Mouse (Mus musculus) mammary gland, adult 2 months (tissue): ENCODE measurements around the gene Tbc1d10b. TPM values are rescaled to one million over a fixed set of nuclear protein-coding genes. Genes with fewer than 3 reads are reported as not detected.

ENCODE experiments used
- polyA plus RNA-seq: library from polyadenylated mRNA; depleted of rRNA; stranded (reverse); fragments of >200 nt; gene quantifications from 2 replicates; pipeline ENCODE4 v1.2.3, GENCODE M21; 2012; ENCODE audit warnings: low replicate concordance; rRNA removed

The Tbc1d10b gene
- polyA plus RNA-seq, result 33.9 and 43.0 TPM in 2 replicates

DNA sequence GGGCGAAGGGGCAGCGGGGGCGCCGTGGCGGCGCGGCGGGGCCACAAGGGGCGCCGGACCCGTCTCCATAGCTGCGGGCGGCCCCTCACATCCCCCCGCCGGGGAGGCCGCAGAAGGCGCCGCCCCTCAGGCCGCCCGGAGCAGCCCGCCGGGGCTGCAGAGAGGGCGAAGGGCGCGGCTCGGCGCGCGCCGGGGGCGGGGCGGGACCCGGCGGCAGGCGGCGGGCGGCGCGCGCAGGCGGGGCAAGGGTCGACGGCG lies at the start of gene Tbc1d10b:
Gene Tbc1d10b (minus strand): TSS at position 174 of the 258 bp plus-strand sequence.

GRCm38 (mm10) chr7:127243870-127244657 lies 35.8 kb upstream of the Tbc1d10b start, which contains the start of gene Zfp771:
TSS of gene Zfp771 (plus strand) at chr7:127244274.

DNA sequence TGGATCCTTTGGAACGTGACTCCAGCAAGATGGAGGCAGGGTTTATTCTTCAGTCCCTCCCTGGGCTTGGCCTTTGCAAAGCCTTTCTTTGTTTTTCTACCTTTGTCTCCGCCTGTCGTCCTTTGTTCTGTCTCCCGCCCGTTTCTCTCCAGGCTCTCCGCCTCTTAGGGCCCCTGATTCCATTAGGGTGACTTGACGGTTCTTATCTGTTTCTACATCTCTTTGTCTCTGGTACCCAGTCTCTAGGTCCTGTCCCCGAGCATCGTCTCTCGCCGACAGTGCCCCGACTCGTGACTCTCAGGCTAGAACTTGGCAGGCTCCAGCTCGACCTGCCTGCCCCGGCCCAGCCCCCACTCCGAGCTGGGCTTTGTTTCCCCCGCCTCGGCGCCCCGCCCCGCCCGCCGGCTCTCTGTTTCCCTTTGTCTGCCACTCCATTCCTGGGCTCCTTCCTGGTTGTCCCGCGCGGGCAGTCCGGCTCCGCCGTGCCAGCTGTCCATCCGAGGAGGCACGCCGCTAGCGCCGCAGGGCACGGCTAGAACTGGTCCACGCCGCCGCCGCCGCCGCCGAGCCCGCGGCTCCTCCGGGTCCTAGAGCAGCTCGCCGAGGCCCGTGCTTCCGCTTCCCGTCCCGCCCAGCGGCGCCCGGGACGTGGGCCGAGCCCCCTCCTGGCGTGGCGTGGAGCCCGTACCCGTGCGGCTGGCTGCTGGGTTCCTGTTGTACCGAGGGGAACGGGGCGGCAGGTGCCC lies 24.5 kb upstream of the Tbc1d10b start, which contains the start of the genes Zfp553 and Sept1:
Gene Zfp553 (plus strand): TSS at position 440 of the 746 bp plus-strand sequence.
Gene Sept1 (minus strand): TSS at position 509 of the 746 bp plus-strand sequence.

DNA sequence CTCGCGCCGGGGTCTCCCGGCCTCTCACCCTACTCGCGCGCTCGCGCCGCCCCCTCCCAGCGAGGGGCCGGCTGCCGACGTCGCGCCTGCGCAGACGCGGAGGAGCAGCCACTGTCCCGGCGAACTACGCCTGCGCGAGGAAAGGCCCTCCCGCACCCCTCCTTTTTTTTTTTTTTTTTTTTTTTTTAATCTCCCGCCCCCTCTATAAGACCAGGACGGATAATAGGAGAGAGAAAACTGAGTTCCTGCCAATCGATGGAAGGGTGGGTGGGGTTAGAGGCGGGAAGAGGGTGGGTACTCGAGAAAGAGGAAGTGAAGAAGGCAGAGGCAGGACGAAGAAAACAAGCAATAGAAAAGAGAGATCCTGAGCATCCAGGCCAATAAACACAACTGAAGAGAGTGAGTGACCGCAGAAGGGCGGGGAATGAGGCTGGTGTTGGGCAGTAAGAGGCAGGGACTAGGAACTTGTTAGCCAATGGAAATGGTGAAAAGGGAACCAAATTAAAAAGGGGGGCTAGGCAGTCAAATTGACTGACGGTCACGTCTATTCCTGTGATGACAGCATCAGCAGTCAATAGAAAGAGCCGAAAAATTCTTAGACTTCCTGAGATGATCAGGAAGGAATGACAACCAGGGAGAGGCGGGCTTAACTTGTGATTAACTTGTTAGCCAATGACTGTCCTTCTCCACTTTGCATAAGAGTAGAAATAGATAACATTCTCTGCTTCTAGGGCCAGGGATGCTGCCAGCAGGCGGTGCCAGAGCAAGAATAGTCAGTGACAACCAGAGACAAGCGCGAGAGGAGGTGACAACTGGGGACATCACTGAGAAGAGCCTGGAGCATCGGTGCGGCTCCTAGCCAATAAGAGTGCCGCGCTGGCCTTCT lies 528 bp upstream of the Tbc1d10b start, which contains the start of gene Mylpf:
Gene Mylpf (plus strand): TSS at position 338 of the 886 bp plus-strand sequence.

DNA sequence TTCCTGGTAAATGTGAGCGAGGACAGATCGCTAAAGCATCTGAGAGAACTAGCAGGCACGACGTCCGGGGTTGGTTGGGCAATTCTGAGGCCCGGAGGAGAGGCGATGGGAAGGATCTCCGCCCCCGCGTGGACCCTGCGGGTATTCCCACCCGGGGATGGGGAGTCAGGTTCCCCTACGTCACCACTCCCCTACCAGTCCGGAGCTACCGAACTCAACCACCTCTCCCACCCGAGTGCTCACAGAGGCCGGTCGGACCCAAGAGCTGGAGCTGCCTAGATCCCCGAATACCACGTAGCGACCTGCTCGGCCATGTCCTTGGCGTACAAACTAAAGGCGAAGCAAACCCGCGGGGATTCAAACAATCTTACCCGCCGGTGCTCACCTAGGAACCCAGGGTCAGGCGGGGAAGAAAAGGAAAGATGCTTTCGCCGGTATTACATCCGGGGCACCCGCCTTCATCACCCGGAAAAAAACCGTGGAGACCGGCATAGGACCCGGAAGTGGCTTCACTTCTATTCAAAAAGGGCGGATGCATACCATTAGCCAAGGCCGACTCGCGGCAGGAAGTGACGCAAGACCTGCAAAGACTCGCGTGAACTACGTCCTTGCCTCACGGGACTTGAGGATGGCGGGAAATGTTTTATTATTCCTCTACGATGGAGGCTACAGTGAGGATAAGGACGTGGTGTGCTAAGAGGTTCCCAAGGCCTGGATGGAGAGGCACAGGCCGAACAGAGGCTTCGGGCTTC lies 12.5 kb downstream of the Tbc1d10b start, which contains the start of gene Cd2bp2:
Gene Cd2bp2 (minus strand): TSS at position 507 of the 752 bp plus-strand sequence.

Other genes starting within 250 kb of the Tbc1d10b start
- gene Cdipt, start 232.6 kb downstream of the Tbc1d10b start, polyA plus RNA-seq, result 251 and 278 TPM in 2 replicates
- 0.82 and 3.2 TPM in 2 replicates for gene Cdiptos, start 232.4 kb downstream of the Tbc1d10b start, polyA plus RNA-seq
- 90.2 and 123 TPM in 2 replicates for gene Mvp, start 193.8 kb downstream of the Tbc1d10b start, polyA plus RNA-seq
- gene Pagr1b, start 192.0 kb downstream of the Tbc1d10b start, polyA plus RNA-seq, result 2.4 and 3.3 TPM in 2 replicates
- gene Pagr1a, start 191.1 kb downstream of the Tbc1d10b start, polyA plus RNA-seq, result 0.93 and 1.2 TPM in 2 replicates
- 26.4 and 46.4 TPM in 2 replicates for gene Gm42742, start 187.4 kb downstream of the Tbc1d10b start, polyA plus RNA-seq
- gene Prrt2, start 187.3 kb downstream of the Tbc1d10b start, polyA plus RNA-seq, result 22.2 and 31.3 TPM in 2 replicates
- gene Maz, start 181.4 kb downstream of the Tbc1d10b start, polyA plus RNA-seq, result 126 and 431 TPM in 2 replicates
- 1.8 and 2.1 TPM in 2 replicates for gene Kif22, start 166.0 kb downstream of the Tbc1d10b start, polyA plus RNA-seq
- gene Zg16, start 121.1 kb downstream of the Tbc1d10b start, polyA plus RNA-seq, result 0.34 TPM in 1 of 2 replicates, not detected in the other
- 52.3 and 188 TPM in 2 replicates for gene AI467606, start 117.1 kb downstream of the Tbc1d10b start, polyA plus RNA-seq
- gene Qprt, start 86.2 kb downstream of the Tbc1d10b start, polyA plus RNA-seq, result 7.9 and 9.5 TPM in 2 replicates
- 27.8 and 37.7 TPM in 2 replicates for gene Spn, start 70.6 kb downstream of the Tbc1d10b start, polyA plus RNA-seq
- 20.9 and 26.3 TPM in 2 replicates for gene Cd2bp2, start 12.4 kb downstream of the Tbc1d10b start, polyA plus RNA-seq
- 1.2 and 1,692 TPM in 2 replicates for gene Mylpf, start 422 bp upstream of the Tbc1d10b start, polyA plus RNA-seq
- 9.6 and 16.8 TPM in 2 replicates for gene Zfp553, start 24.6 kb upstream of the Tbc1d10b start, polyA plus RNA-seq
- 75.4 and 186 TPM in 2 replicates for gene Sept1, start 24.7 kb upstream of the Tbc1d10b start, polyA plus RNA-seq
- gene Zfp771, start 35.8 kb upstream of the Tbc1d10b start, polyA plus RNA-seq, result 47.0 and 163 TPM in 2 replicates
- gene Dctpp1, start 52.2 kb upstream of the Tbc1d10b start, polyA plus RNA-seq, result 48.0 and 48.7 TPM in 2 replicates
- gene Sephs2, start 65.6 kb upstream of the Tbc1d10b start, polyA plus RNA-seq, result 26.2 and 37.4 TPM in 2 replicates
- gene Itgal, start 87.8 kb upstream of the Tbc1d10b start, polyA plus RNA-seq, result 50.2 and 53.8 TPM in 2 replicates
- 28.7 and 45.9 TPM in 2 replicates for gene Zfp768, start 137.1 kb upstream of the Tbc1d10b start, polyA plus RNA-seq
- gene Zfp747, start 167.6 kb upstream of the Tbc1d10b start, polyA plus RNA-seq, result 7.4 and 8.2 TPM in 2 replicates
- gene 9130019O22Rik, start 178.7 kb upstream of the Tbc1d10b start, polyA plus RNA-seq, result 4.1 TPM in 2 replicates
- gene E430018J23Rik, start 185.2 kb upstream of the Tbc1d10b start, polyA plus RNA-seq, result 5.7 and 7.7 TPM in 2 replicates
- 6.5 and 8.7 TPM in 2 replicates for gene Zfp764, start 198.4 kb upstream of the Tbc1d10b start, polyA plus RNA-seq
- 16.2 and 30.6 TPM in 2 replicates for gene Zfp688, start 213.6 kb upstream of the Tbc1d10b start, polyA plus RNA-seq
- gene Zfp689, start 240.7 kb upstream of the Tbc1d10b start, polyA plus RNA-seq, result 4.8 and 7.4 TPM in 2 replicates